Mouse (Mus musculus) CH12.LX (cell line): ENCODE measurements around the gene Ajm1.

ENCODE experiments used
- CTCF ChIP-seq, 2 experiments: IDR thresholded peaks in 1 of 2; conservative IDR thresholded peaks in 1 of 2; 2 replicates each; pipeline ENCODE4 v1.5.1; 2011 to 2012; ENCODE audit warnings: low read depth in 2 of 2, low read length in 2 of 2, improper control_type of control experiment in 1 of 2, inconsistent platforms in 1 of 2, mild to moderate bottlenecking in 1 of 2, moderate library complexity in 1 of 2
- EP300 ChIP-seq: IDR thresholded peaks from 2 replicates; pipeline ENCODE4 v1.6.1; 2011; ENCODE audit warnings: low read length, improper control_type of control experiment
- GABPA ChIP-seq: IDR thresholded peaks from 2 replicates; pipeline ENCODE4 v1.6.1; 2012; ENCODE audit warnings: low read depth, low read length, improper control_type of control experiment, inconsistent platforms; ENCODE audit not compliant: insufficient replicate concordance
- IRF4 ChIP-seq: IDR thresholded peaks from 2 replicates; pipeline ENCODE4 v1.6.1; 2014; ENCODE audit warnings: low read depth, mild to moderate bottlenecking, inconsistent platforms, low read length, improper control_type of control experiment
- MXI1 ChIP-seq: IDR thresholded peaks from 2 replicates; pipeline ENCODE4 v1.6.1; 2011; ENCODE audit warnings: mild to moderate bottlenecking, low read depth, low read length, improper control_type of control experiment
- MYC ChIP-seq: IDR thresholded peaks from 2 replicates; pipeline ENCODE4 v1.6.1; 2011; ENCODE audit warnings: low read depth, mild to moderate bottlenecking, improper control_type of control experiment, low read length
- POLR2A ChIP-seq: IDR thresholded peaks from 2 replicates; pipeline ENCODE4 v1.6.1; 2011; ENCODE audit warnings: low read depth, mild to moderate bottlenecking, improper control_type of control experiment, low read length
- POLR2AphosphoS2 ChIP-seq: IDR thresholded peaks from 2 replicates; pipeline ENCODE4 v1.6.1; 2011; ENCODE audit warnings: low read depth, low read length, improper control_type of control experiment
- TBP ChIP-seq: conservative IDR thresholded peaks from 2 replicates; pipeline ENCODE4 v1.6.1; 2011; ENCODE audit warnings: low read depth, low read length, improper control_type of control experiment
- USF2 ChIP-seq: conservative IDR thresholded peaks from 2 replicates; pipeline ENCODE4 v1.6.1; 2011; ENCODE audit warnings: low read depth, low read length, improper control_type of control experiment
- ZNF384 ChIP-seq: IDR thresholded peaks from 2 replicates; pipeline ENCODE4 v1.6.1; 2012; ENCODE audit warnings: low read depth, low read length, improper control_type of control experiment, inconsistent platforms

GRCm38 (mm10) chr2:25598749-25599148, 17.2 kb upstream of the Ajm1 start:
- TF ChIP-seq CTCF (conservative IDR thresholded peaks at IDR 0.05 in 1 of 2, IDR thresholded peaks at IDR 0.05 in 1 of 2; ENCODE audit: low read depth in 2 of 2, low read length in 2 of 2), result no peak
- TF ChIP-seq ZNF384, result no peak
- TF ChIP-seq IRF4, result no peak
- TF ChIP-seq EP300, result no peak
- TF ChIP-seq TBP, result no peak
- no peak for TF ChIP-seq MXI1
- no peak for TF ChIP-seq GABPA
- no peak for TF ChIP-seq POLR2A
- no peak for TF ChIP-seq USF2
- TF ChIP-seq MYC, result no peak
- no peak for TF ChIP-seq POLR2AphosphoS2
